Mouse (Mus musculus) hindbrain, embryonic 11.5 days (tissue): ENCODE measurements around the gene Slc25a29. TPM values are rescaled to one million over a fixed set of nuclear protein-coding genes. Genes with fewer than 3 reads are reported as not detected.

Experiments used
- ATAC-seq: fragments of 200-750 bp; cut with Nextera tagmentation; 2 replicates; pipeline ENCODE4 v1.8.0; 2017; ENCODE audit warnings: mild to moderate bottlenecking, moderate TSS enrichment, moderate library complexity; ENCODE audit not compliant: low FRiP score
- DNase-seq: peaks from one replicate; pipeline ENCODE4 v3.0.0-alpha.2; 2015; ENCODE audit warnings: low spot score
- H3K27ac ChIP-seq: fragments of 300-500 bp; sonication (generic); 2 replicates; pipeline ENCODE4 v1.5.1; 2014; ENCODE audit warnings: mild to moderate bottlenecking, low read depth, low read length
- H3K27me3 ChIP-seq: fragments of 300-500 bp; sonication (generic); 2 replicates; pipeline ENCODE4 v1.6.1; 2014; ENCODE audit warnings: mild to moderate bottlenecking, low read length, moderate library complexity, mixed read lengths; ENCODE audit not compliant: control insufficient read depth, insufficient read depth
- H3K36me3 ChIP-seq: fragments of 300-500 bp; sonication (generic); 2 replicates; pipeline ENCODE4 v1.6.1; 2014; ENCODE audit warnings: mild to moderate bottlenecking, low read length, moderate library complexity, mixed read lengths; ENCODE audit not compliant: control insufficient read depth, insufficient read depth
- H3K4me1 ChIP-seq: fragments of 300-500 bp; sonication (generic); replicated peaks from 2 replicates; pipeline ENCODE4 v1.6.1; 2014; ENCODE audit warnings: low read length, mixed read lengths; ENCODE audit not compliant: control insufficient read depth, insufficient read depth
- H3K4me2 ChIP-seq: fragments of 300-500 bp; sonication (generic); replicated peaks from 2 replicates; pipeline ENCODE4 v1.6.1; 2014; ENCODE audit warnings: mild to moderate bottlenecking, low read depth, low read length
- H3K4me3 ChIP-seq: fragments of 300-500 bp; sonication (generic); 2 replicates; pipeline ENCODE4 v1.5.1; 2014; ENCODE audit warnings: low read depth, low read length
- H3K9ac ChIP-seq: fragments of 300-500 bp; sonication (generic); 2 replicates; pipeline ENCODE4 v1.6.1; 2014; ENCODE audit warnings: low read depth, low read length
- H3K9me3 ChIP-seq: fragments of 300-500 bp; sonication (generic); 2 replicates; pipeline ENCODE4 v1.6.1; 2016; ENCODE audit warnings: low read length; ENCODE audit not compliant: control insufficient read depth
- WGBS: fragments of 180-500 bp; shearing (Covaris S2); extraction: QIAGEN DNeasy Blood & Tissue Kit; methylation state at CpG from one replicate; pipeline ENCODE4 v1.1.7; 2014; 5-methylcytosine and 5-hydroxymethylcytosine counted together
- polyA plus RNA-seq: library from polyadenylated mRNA; unstranded; fragments of >200 nt; fragmentation: Nextera tagmentation; extraction: Ambion mirVana; gene quantifications from 2 replicates; pipeline ENCODE4 v1.2.1, GENCODE M21; 2014

The Slc25a29 gene
- polyA plus RNA-seq, result 10.5 and 12.0 TPM in 2 replicates

DNA sequence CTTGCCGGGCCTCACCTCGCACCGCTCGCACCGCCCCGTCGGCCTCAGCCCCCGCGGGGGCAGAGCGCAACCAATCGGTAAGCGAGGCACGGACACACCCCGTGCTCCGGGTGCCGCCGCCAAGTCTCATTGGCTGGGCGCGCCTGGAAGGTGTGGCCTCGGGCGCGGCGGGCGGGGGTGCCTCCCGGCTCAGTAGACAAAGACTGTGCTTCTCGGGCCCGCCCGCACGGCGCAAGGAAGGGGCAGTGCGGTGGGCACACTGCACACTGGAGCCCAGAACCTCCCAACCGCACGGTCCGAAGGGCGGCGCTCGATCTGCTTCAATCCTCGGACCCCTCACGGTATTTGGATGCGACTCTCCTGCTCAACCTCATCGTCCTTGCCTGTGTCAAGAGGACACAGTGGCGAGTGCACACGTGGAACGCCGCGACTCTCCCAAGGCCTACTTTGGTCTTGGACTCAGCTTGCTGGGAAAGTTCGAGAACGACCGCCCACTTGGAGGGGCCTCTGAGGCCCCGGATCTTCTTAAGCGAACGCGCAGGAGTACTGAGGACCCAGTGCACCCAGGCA lies at the start of gene Slc25a29, which contains the start of gene Slc25a47:
Gene Slc25a29, minus strand, starts transcription at position 44 of the 570 bp plus-strand sequence.
Gene Slc25a47, plus strand, starts transcription at position 207 of the 570 bp plus-strand sequence.
- Histone ChIP-seq H3K27ac (peak within 1 kb of the TSS; percentile 24), H3K4me3 (peak within 1 kb of the TSS; percentile 66), H3K4me2 (peak within 1 kb of the TSS; percentile 97), H3K27me3 (no peaks in the 10 kb centered on the region), H3K9ac (peak within 1 kb of the TSS; percentile 81), H3K4me1 (peaks cover 8% of the 10 kb centered on the region), H3K36me3 (no peaks in the 10 kb centered on the region), H3K9me3 (no peaks in the 10 kb centered on the region)
- WGBS, result under 1% methylated on average over 39 of the region's 53 CpGs
- ATAC-seq (peak; percentile 98), DNase-seq (peak; percentile 96)

DNA sequence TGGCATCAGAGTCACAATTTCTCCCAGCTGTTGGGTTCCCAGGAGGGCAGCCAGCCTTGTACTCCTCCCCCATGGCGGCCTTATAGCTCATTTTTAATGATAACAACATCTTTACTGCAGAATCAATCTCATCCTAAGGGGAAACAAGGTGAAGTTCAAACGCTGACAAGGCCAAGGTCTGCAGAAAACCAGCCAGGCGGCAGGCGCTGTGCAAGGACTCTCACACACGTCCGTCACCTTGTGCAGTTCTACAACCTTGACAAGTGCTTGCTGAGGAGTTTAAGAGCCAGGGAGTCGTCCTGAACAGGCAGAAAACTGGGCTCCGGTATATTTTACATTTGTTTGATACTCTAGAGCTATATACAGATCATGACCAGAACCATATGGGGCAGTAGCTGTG lies 47.1 kb upstream of the Slc25a29 start:
- Histone ChIP-seq H3K9ac (no peak overlapping the region), H3K4me3 (no peak overlapping the region), H3K9me3 (no peaks in the 10 kb centered on the region), H3K4me2 (no peak overlapping the region), H3K36me3 (peaks cover 11% of the 10 kb centered on the region; the same call in 1 of the 2 replicates), H3K27me3 (no peaks in the 10 kb centered on the region), H3K27ac (no peak overlapping the region), H3K4me1 (no peaks in the 10 kb centered on the region)
- 94% methylated on average over 8 of the region's 8 CpGs for WGBS
- no peak for DNase-seq
- ATAC-seq, result no peak

DNA sequence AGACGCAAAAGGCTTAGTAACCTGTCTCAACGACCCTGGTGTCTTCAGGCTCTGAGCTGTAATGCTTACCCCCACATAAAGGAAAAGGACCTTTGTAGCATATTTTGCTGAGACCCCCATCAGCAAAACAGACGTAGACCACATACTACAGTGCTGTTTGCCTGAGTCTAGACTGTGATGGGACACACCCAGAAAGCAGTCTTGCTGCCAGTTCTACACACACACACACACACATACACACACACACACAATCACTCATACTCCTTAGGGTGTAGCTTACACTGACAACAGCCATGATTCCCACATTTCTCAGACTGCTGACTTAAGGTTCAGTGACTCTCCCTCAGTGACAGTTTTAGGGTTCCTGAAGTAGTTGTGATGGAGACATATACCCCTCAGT lies 45.5 kb upstream of the Slc25a29 start:
- H3K4me3 ChIP-seq, result no peak overlapping the region
- no peaks in the 10 kb centered on the region for H3K27me3 ChIP-seq
- H3K9ac ChIP-seq, result no peak overlapping the region
- ATAC-seq (no peak), DNase-seq (no peak)
- 85% methylated on average over 3 of the region's 3 CpGs for WGBS
- no peaks in the 10 kb centered on the region for H3K9me3 ChIP-seq
- H3K27ac ChIP-seq, result no peak overlapping the region
- H3K4me2 ChIP-seq, result no peak overlapping the region
- H3K36me3 ChIP-seq, result peaks cover 4% of the 10 kb centered on the region; the same call in 1 of the 2 replicates
- no peaks in the 10 kb centered on the region for H3K4me1 ChIP-seq

DNA sequence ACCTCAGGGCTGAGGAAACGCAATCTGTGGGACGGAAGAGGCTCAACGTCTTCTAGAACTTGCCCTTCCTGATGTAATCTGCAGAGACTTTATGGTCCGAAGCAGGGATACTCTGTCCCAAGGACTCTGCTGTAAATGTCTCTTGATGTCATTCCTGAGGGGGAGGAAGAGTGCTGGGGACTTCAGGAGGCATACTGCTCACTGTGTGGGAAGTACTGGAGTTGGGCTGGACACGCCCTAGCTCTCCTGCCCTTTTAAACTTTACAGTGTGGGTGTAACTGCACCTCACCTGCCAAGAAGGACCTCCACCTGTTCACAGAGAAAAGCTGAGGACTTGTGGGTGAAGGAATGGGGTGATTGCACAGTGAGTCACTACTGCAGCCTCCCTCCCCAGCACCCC lies 44.9 kb upstream of the Slc25a29 start:
- ATAC-seq (no peak), DNase-seq (no peak)
- Histone ChIP-seq H3K9ac (no peak overlapping the region), H3K27ac (no peak overlapping the region), H3K36me3 (peaks cover 4% of the 10 kb centered on the region; the same call in 1 of the 2 replicates), H3K4me2 (no peak overlapping the region), H3K9me3 (no peaks in the 10 kb centered on the region), H3K4me1 (no peaks in the 10 kb centered on the region), H3K4me3 (no peak overlapping the region), H3K27me3 (no peaks in the 10 kb centered on the region)
- 92% methylated on average over 5 of the region's 5 CpGs for WGBS

GRCm38 (mm10) chr12:108879138-108879537 lies 43.5 kb upstream of the Slc25a29 start:
- no peaks in the 10 kb centered on the region for H3K9me3 ChIP-seq
- WGBS, result 94% methylated on average over 4 of the region's 4 CpGs
- H3K27ac ChIP-seq, result no peak overlapping the region
- no peak overlapping the region for H3K4me3 ChIP-seq
- no peaks in the 10 kb centered on the region for H3K27me3 ChIP-seq
- H3K4me1 ChIP-seq, result no peaks in the 10 kb centered on the region
- DNase-seq (no peak), ATAC-seq (no peak)
- H3K4me2 ChIP-seq, result no peak overlapping the region
- no peak overlapping the region for H3K9ac ChIP-seq
- peaks cover 10% of the 10 kb centered on the region; the same call in 1 of the 2 replicates for H3K36me3 ChIP-seq

- WGBS, result 87% methylated on average over 5 of the region's 5 CpGs
- no peaks in the 10 kb centered on the region for H3K4me1 ChIP-seq
- H3K27me3 ChIP-seq, result no peaks in the 10 kb centered on the region
- H3K9me3 ChIP-seq, result no peaks in the 10 kb centered on the region
- no peak overlapping the region for H3K27ac ChIP-seq
- DNase-seq (no peak), ATAC-seq (no peak)
- peaks cover 16% of the 10 kb centered on the region for H3K36me3 ChIP-seq
- H3K4me2 ChIP-seq, result no peak overlapping the region
- H3K4me3 ChIP-seq, result no peak overlapping the region
- no peak overlapping the region for H3K9ac ChIP-seq
Observed at GRCm38 (mm10) chr12:108873122-108873521, 37.4 kb upstream of the Slc25a29 start.

GRCm38 (mm10) chr12:108869575-108869974 lies 33.9 kb upstream of the Slc25a29 start:
- Histone ChIP-seq H3K9me3 (no peaks in the 10 kb centered on the region), H3K4me3 (no peak overlapping the region), H3K27me3 (no peaks in the 10 kb centered on the region), H3K4me2 (no peak overlapping the region), H3K36me3 (peaks cover 15% of the 10 kb centered on the region), H3K9ac (no peak overlapping the region), H3K27ac (no peak overlapping the region), H3K4me1 (no peaks in the 10 kb centered on the region)
- DNase-seq (no peak), ATAC-seq (no peak)
- 89% methylated on average over 2 of the region's 2 CpGs for WGBS

DNA sequence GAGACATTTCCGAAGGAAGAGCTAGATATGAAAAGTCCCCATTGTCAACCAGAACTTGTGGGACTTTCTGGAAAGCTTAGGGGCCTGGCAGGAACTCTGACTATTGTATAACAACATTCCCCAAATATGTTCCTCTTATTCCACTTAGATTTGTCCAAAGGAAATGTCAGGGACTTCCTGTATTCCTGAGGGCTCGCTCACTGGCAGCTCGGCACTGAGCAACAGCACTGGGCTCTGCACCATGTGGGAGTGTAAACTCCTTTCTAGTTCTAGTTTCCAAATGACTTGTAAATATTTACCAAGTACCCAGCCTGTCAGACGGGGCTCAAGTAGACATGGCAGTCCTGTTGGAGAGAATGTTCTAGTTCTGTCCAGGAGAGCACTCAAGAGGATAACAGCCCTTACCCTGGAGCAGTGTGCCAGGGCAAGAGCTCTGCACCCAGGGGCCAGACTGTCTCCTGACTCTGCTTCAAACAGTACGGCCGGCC lies 29.4 kb upstream of the Slc25a29 start:
- Histone ChIP-seq H3K9ac (no peak overlapping the region), H3K4me3 (no peak overlapping the region), H3K27me3 (no peaks in the 10 kb centered on the region), H3K4me1 (no peaks in the 10 kb centered on the region), H3K36me3 (peaks cover 25% of the 10 kb centered on the region), H3K4me2 (no peak overlapping the region), H3K27ac (no peak overlapping the region), H3K9me3 (no peaks in the 10 kb centered on the region)
- WGBS, result 92% methylated on average over 6 of the region's 6 CpGs
- ATAC-seq, result no peak
- no peak for DNase-seq

GRCm38 (mm10) chr12:108858486-108858885 lies 22.8 kb upstream of the Slc25a29 start:
- Histone ChIP-seq H3K4me2 (no peak overlapping the region), H3K9ac (no peak overlapping the region), H3K27me3 (no peaks in the 10 kb centered on the region), H3K4me3 (no peak overlapping the region), H3K36me3 (peaks cover 11% of the 10 kb centered on the region; the same call in 1 of the 2 replicates), H3K9me3 (no peaks in the 10 kb centered on the region), H3K27ac (no peak overlapping the region), H3K4me1 (no peaks in the 10 kb centered on the region)
- DNase-seq, result no peak
- 88% methylated on average over 5 of the region's 5 CpGs for WGBS
- ATAC-seq, result no peak
